Mouse (Mus musculus) hindbrain, embryonic 13.5 days (tissue): ENCODE data around the gene Gm44790. TPM values are rescaled to one million over a fixed set of nuclear protein-coding genes. Genes with fewer than 3 reads are reported as not detected.
"Not testable (repeated sequence)": the region's sequence is repeated elsewhere in the genome, so short reads cannot be mapped to it uniquely, and the experiment has no call there.

ENCODE experiments used
- ATAC-seq: fragments of 200-750 bp; cut with Nextera tagmentation; 2 replicates; pipeline ENCODE4 v1.8.0; 2017; ENCODE audit warnings: moderate TSS enrichment; ENCODE audit not compliant: low FRiP score
- H3K27ac ChIP-seq: fragments of 300-500 bp; sonication (generic); 2 replicates; pipeline ENCODE4 v1.5.1; 2015; ENCODE audit warnings: inconsistent platforms, mild to moderate bottlenecking, moderate library complexity
- H3K27me3 ChIP-seq: fragments of 300-500 bp; sonication (generic); 2 replicates; pipeline ENCODE4 v1.6.1; 2015; ENCODE audit warnings: mild to moderate bottlenecking, inconsistent platforms
- H3K36me3 ChIP-seq: fragments of 300-500 bp; sonication (generic); 2 replicates; pipeline ENCODE4 v1.6.1; 2015; ENCODE audit warnings: mild to moderate bottlenecking, inconsistent platforms
- H3K4me1 ChIP-seq: fragments of 300-500 bp; sonication (generic); replicated peaks from 2 replicates; pipeline ENCODE4 v1.6.1; 2015; ENCODE audit warnings: inconsistent platforms
- H3K4me2 ChIP-seq: fragments of 300-500 bp; sonication (generic); 2 replicates; pipeline ENCODE4 v1.6.1; 2015; ENCODE audit warnings: inconsistent platforms, mild to moderate bottlenecking, moderate library complexity
- H3K4me3 ChIP-seq: fragments of 300-500 bp; sonication (generic); 2 replicates; pipeline ENCODE4 v1.5.1; 2015; ENCODE audit warnings: mild to moderate bottlenecking, inconsistent platforms
- H3K9ac ChIP-seq: fragments of 300-500 bp; sonication (generic); 2 replicates; pipeline ENCODE4 v1.6.1; 2015; ENCODE audit warnings: mild to moderate bottlenecking, inconsistent platforms
- H3K9me3 ChIP-seq: fragments of 300-500 bp; sonication (generic); 2 replicates; pipeline ENCODE4 v1.6.1; 2016; ENCODE audit warnings: inconsistent platforms
- WGBS: fragments of 180-500 bp; shearing (Covaris S2); methylation state at CpG from one replicate; pipeline ENCODE4 v1.1.7; 2015; 5-methylcytosine and 5-hydroxymethylcytosine counted together
- polyA plus RNA-seq: library from polyadenylated mRNA; unstranded; fragments of >200 nt; fragmentation: Nextera tagmentation; extraction: Ambion mirVana; gene quantifications from 2 replicates; pipeline ENCODE4 v1.2.1, GENCODE M21; 2015

Gene Gm44790
- polyA plus RNA-seq, 1 experiment from 2014 or later: not detected

DNA sequence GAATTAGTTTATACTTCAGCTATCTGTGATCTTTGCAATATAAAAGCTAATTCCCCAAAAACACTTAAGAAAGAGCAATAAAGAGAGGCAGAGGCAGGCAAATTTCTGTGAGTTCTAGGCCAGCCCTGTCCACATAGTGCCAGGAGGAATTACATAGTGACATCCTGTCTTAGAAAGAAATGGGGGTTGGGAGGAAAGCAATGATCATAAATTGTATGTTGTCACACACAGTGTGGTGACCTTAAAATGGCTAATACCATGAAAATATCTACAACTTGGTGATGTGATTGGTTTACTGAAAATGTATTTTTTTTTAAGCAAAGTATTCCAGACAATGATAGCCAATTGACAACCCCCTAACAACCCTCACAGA, 53.3 kb downstream of the Gm44790 start:
- no peaks in the 10 kb centered on the region for H3K27me3 ChIP-seq
- H3K9me3 ChIP-seq: no peaks in the 10 kb centered on the region
- no peak overlapping the region for H3K4me2 ChIP-seq
- H3K27ac ChIP-seq: peak overlapping the region; percentile 81; the same call in 1 of the 2 replicates
- no peak for ATAC-seq
- no peaks in the 10 kb centered on the region for H3K36me3 ChIP-seq
- no peak overlapping the region for H3K4me3 ChIP-seq
- H3K4me1 ChIP-seq: peaks cover 22% of the 10 kb centered on the region
- no peak overlapping the region for H3K9ac ChIP-seq

- H3K9ac ChIP-seq: peak overlapping the region; percentile 55
- ATAC-seq: no peak
- 41% methylated on average over 9 of the region's 9 CpGs for WGBS
- H3K4me1 ChIP-seq: peaks cover 22% of the 10 kb centered on the region
- no peak overlapping the region for H3K4me3 ChIP-seq
- no peaks in the 10 kb centered on the region for H3K27me3 ChIP-seq
- peak overlapping the region; percentile 81 for H3K27ac ChIP-seq
- H3K4me2 ChIP-seq: 0 out of 2 replicates have a peak overlapping the region, but pooled peaks have one; percentile 6
- no peaks in the 10 kb centered on the region for H3K36me3 ChIP-seq
- no peaks in the 10 kb centered on the region for H3K9me3 ChIP-seq
Measured at GRCm38 (mm10) chr6:86480189-86480831, 53.9 kb downstream of the Gm44790 start.

DNA sequence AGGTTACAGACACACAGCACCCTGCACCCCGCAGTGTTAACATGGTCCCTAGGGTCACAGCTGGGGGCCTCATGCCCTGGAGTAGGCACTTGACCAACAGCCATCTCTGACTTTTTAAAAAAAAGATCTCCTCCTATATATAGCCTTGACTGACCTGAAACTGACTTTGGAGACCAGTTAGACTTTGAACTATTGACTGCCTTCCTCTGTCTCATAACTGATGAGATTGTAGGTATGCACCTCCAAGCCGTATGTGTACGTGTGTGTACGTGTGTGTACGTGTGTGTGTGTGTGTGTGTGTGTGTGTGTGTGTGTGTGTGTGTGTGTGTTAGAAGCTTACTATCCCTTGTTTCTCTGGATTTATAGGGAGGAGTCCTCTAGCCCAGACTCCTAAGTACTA, 55.4 kb downstream of the Gm44790 start:
- peaks cover 23% of the 10 kb centered on the region for H3K4me1 ChIP-seq
- H3K4me3 ChIP-seq: no peak overlapping the region
- WGBS: 98% methylated on average over 5 of the region's 5 CpGs
- H3K9ac ChIP-seq: no peak overlapping the region
- no peaks in the 10 kb centered on the region for H3K36me3 ChIP-seq
- no peaks in the 10 kb centered on the region for H3K9me3 ChIP-seq
- no peak for ATAC-seq
- no peak overlapping the region for H3K27ac ChIP-seq
- H3K4me2 ChIP-seq: no peak overlapping the region
- H3K27me3 ChIP-seq: no peaks in the 10 kb centered on the region

- no peak for ATAC-seq
- Histone ChIP-seq H3K4me1 (peaks cover 18% of the 10 kb centered on the region), H3K4me3 (no peak overlapping the region), H3K36me3 (no peaks in the 10 kb centered on the region), H3K9ac (no peak overlapping the region), H3K4me2 (no peak overlapping the region), H3K9me3 (no peaks in the 10 kb centered on the region), H3K27me3 (no peaks in the 10 kb centered on the region), H3K27ac (peak overlapping the region; percentile 97; the same call in 1 of the 2 replicates)
- WGBS: 61% methylated on average over 7 of the region's 7 CpGs
Measured at GRCm38 (mm10) chr6:86485943-86486640, 59.6 kb downstream of the Gm44790 start.

GRCm38 (mm10) chr6:86487358-86488148, 61.1 kb downstream of the Gm44790 start:
- Histone ChIP-seq H3K4me2 (peak overlapping the region; percentile 47), H3K4me3 (peak overlapping the region; percentile 11; the same call in 1 of the 2 replicates), H3K27ac (peak overlapping the region; percentile 97), H3K4me1 (peaks cover 18% of the 10 kb centered on the region), H3K9me3 (no peaks in the 10 kb centered on the region), H3K9ac (peak overlapping the region; percentile 73), H3K36me3 (no peaks in the 10 kb centered on the region), H3K27me3 (no peaks in the 10 kb centered on the region)
- 6% methylated on average over 24 of the region's 24 CpGs for WGBS
- peak; percentile 95 for ATAC-seq

DNA sequence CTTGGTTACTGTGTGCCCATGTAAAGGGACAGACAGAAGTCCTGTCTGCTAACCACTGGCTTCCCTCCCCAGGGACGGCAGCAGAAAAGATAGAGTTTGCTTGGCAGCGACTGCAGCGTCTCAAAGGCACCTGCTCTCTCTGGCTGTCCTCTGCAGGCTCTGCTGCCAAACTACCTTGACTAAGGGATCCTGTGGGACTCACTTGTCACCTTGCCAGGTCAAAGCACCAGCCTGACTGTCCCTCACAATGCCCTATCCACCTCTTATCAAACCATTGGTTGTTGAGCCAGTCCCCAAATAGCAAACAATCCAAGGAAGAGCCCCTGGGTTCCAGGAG, 61.7 kb downstream of the Gm44790 start:
- no peaks in the 10 kb centered on the region for H3K9me3 ChIP-seq
- peak overlapping the region; percentile 73 for H3K9ac ChIP-seq
- no peaks in the 10 kb centered on the region for H3K36me3 ChIP-seq
- peaks cover 18% of the 10 kb centered on the region for H3K4me1 ChIP-seq
- H3K4me3 ChIP-seq: no peak overlapping the region
- peak overlapping the region; percentile 97 for H3K27ac ChIP-seq
- WGBS: 16% methylated on average over 3 of the region's 3 CpGs
- H3K27me3 ChIP-seq: no peaks in the 10 kb centered on the region
- ATAC-seq: 0 out of 2 replicates have a peak, but pooled peaks have one; percentile 12
- H3K4me2 ChIP-seq: peak overlapping the region; percentile 47

DNA sequence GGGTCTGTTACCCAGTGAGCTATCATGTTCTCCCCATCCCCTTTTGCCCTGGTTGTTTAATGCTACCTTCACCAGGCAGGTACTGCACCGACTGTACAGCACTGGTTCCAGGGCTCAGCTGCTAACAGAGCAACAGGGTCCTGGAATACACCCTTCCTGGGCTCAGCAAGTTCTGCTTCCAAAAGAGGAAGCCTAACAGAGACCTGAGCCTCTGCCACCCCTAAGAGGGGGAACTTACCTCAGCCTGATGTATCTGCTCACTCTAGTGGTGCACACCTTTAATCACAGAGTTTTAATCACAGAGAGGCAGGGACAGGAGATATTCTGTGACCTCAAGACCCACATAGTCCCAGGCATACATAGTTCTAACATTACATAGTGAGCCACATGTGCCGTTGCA, 63.5 kb downstream of the Gm44790 start:
- peaks cover 18% of the 10 kb centered on the region for H3K4me1 ChIP-seq
- 92% methylated on average over 2 of the region's 2 CpGs for WGBS
- no peaks in the 10 kb centered on the region for H3K36me3 ChIP-seq
- H3K4me2 ChIP-seq: no peak overlapping the region
- no peak overlapping the region for H3K4me3 ChIP-seq
- no peak overlapping the region for H3K27ac ChIP-seq
- H3K9me3 ChIP-seq: no peaks in the 10 kb centered on the region
- ATAC-seq: no peak
- H3K27me3 ChIP-seq: no peaks in the 10 kb centered on the region
- no peak overlapping the region for H3K9ac ChIP-seq

- not testable (repeated sequence) for H3K9me3 ChIP-seq, H3K27ac ChIP-seq, H3K27me3 ChIP-seq, ATAC-seq, H3K4me3 ChIP-seq, H3K4me2 ChIP-seq, H3K36me3 ChIP-seq, H3K9ac ChIP-seq
- peaks cover 18% of the 10 kb centered on the region for H3K4me1 ChIP-seq
- WGBS: 92% methylated on average over 8 of the region's 8 CpGs
Measured at GRCm38 (mm10) chr6:86490413-86490812, 64.0 kb downstream of the Gm44790 start.

- H3K4me1 ChIP-seq: no peaks in the 10 kb centered on the region
- H3K27ac ChIP-seq: no peak overlapping the region
- no peak overlapping the region for H3K4me3 ChIP-seq
- ATAC-seq: no peak
- H3K9ac ChIP-seq: no peak overlapping the region
- 78% methylated on average over 13 of the region's 13 CpGs for WGBS
- no peaks in the 10 kb centered on the region for H3K27me3 ChIP-seq
- no peaks in the 10 kb centered on the region for H3K9me3 ChIP-seq
- H3K4me2 ChIP-seq: no peak overlapping the region
- H3K36me3 ChIP-seq: no peaks in the 10 kb centered on the region
Measured at GRCm38 (mm10) chr6:86493469-86494263, 67.2 kb downstream of the Gm44790 start.

DNA sequence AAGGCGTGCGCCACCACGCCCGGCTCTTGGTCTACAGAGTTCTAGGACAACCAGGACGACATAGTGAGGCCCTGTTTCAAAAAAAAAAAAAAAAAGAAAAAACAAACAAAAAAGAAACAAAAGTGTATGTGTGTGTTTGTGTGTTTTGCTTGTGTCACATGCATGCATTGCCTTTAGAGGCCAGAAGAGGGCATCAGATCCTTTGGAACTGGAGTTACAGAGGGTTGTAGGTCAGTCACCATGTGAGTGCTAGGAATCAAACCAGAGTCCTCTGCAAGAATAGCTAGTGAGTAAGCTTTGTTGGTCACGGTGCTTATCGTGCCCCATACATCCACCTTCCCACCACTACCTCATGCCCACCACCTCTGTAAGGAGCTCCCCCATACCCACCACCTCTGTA, 68.3 kb downstream of the Gm44790 start:
- WGBS: 96% methylated on average over 7 of the region's 7 CpGs
- no peak overlapping the region for H3K9ac ChIP-seq
- ATAC-seq: no peak
- no peaks in the 10 kb centered on the region for H3K36me3 ChIP-seq
- H3K27ac ChIP-seq: no peak overlapping the region
- no peak overlapping the region for H3K4me3 ChIP-seq
- no peaks in the 10 kb centered on the region for H3K4me1 ChIP-seq
- no peak overlapping the region for H3K4me2 ChIP-seq
- no peaks in the 10 kb centered on the region for H3K27me3 ChIP-seq
- H3K9me3 ChIP-seq: no peaks in the 10 kb centered on the region
